Mouse (Mus musculus) liver, adult 2 months (tissue): Measurements from ENCODE around the gene Mcm9. TPM values are rescaled to one million over a fixed set of nuclear protein-coding genes. Genes with fewer than 3 reads are reported as not detected.
A peak's percentile ranks its signal among the peaks of the same experiment; 100 is the strongest.

Experiments
- DNase-seq: peaks from one replicate; pipeline ENCODE4 v3.0.0-alpha.2; 2011; ENCODE audit warnings: low read depth, low spot score; ENCODE audit errors: extremely low read depth
- H3K27ac ChIP-seq: fragments of 200-500 bp; replicated peaks from 2 replicates; pipeline ENCODE4 v1.5.1; 2012; ENCODE audit warnings: low read depth, mild to moderate bottlenecking, control low read depth, inconsistent platforms, low read length; ENCODE audit not compliant: insufficient read depth
- H3K27me3 ChIP-seq: fragments of 200-500 bp; 2 replicates; pipeline ENCODE4 v1.6.1; 2012; ENCODE audit warnings: mild to moderate bottlenecking, moderate library complexity, low read length, inconsistent platforms; ENCODE audit not compliant: control insufficient read depth, insufficient read depth
- H3K36me3 ChIP-seq: fragments of 200-500 bp; 2 replicates; pipeline ENCODE4 v1.6.1; 2012; ENCODE audit warnings: low read length, inconsistent platforms; ENCODE audit not compliant: control insufficient read depth, insufficient read depth
- H3K4me1 ChIP-seq: fragments of 200-500 bp; 2 replicates; pipeline ENCODE4 v1.6.1; 2011; ENCODE audit warnings: low read length; ENCODE audit not compliant: control insufficient read depth, insufficient read depth
- H3K4me3 ChIP-seq: fragments of 200-500 bp; 2 replicates; pipeline ENCODE4 v1.5.1; 2011; ENCODE audit warnings: low read depth, mild to moderate bottlenecking, control low read depth, low read length, moderate library complexity; ENCODE audit not compliant: insufficient read depth
- H3K79me2 ChIP-seq: fragments of 200-500 bp; 2 replicates; pipeline ENCODE4 v1.6.1; 2012; ENCODE audit warnings: inconsistent platforms, mild to moderate bottlenecking, low read length, moderate library complexity; ENCODE audit not compliant: control insufficient read depth, insufficient read depth
- H3K9ac ChIP-seq: fragments of 200-500 bp; 2 replicates; pipeline ENCODE4 v1.6.1; 2012; ENCODE audit warnings: low read depth, mild to moderate bottlenecking, control low read depth, inconsistent platforms, low read length
- CTCF ChIP-seq: fragments of 200-500 bp; IDR thresholded peaks from 2 replicates; pipeline ENCODE4 v1.5.1; 2011; ENCODE audit warnings: low read depth, low read length, control low read depth
- POLR2A ChIP-seq: fragments of 200-500 bp; IDR thresholded peaks from 2 replicates; pipeline ENCODE4 v1.6.1; 2011; ENCODE audit warnings: low read length, control low read depth; ENCODE audit not compliant: insufficient read depth; ENCODE audit errors: extremely low read depth
- WGBS: fragments of 180-500 bp; shearing (Covaris S2); methylation state at CpG from one replicate; pipeline ENCODE4 v1.1.7; 2018; 5-methylcytosine and 5-hydroxymethylcytosine counted together
- polyA plus RNA-seq: library from polyadenylated mRNA; depleted of rRNA; stranded (reverse); fragments of >200 nt; gene quantifications from 2 replicates; pipeline ENCODE4 v1.2.3, GENCODE M21; 2012
- total RNA-seq: library from RNA; depleted of rRNA; stranded (reverse); fragments of >200 nt; gene quantifications from 2 replicates; pipeline ENCODE4 v1.2.3, GENCODE M21; 2014

The Mcm9 gene
- total and polyA plus RNA-seq, 2 experiments, result 1.3 to 4.2 TPM

GRCm38 (mm10) chr10:53595744-53596676, 34.2 kb downstream of the Mcm9 start:
- Histone ChIP-seq H3K79me2 (peaks cover 5% of the 10 kb centered on the region; the same call in 1 of the 2 replicates), H3K27me3 (no peaks in the 10 kb centered on the region), H3K4me3 (peak overlapping the region; percentile 61), H3K9ac (peak overlapping the region; percentile 91), H3K27ac (peak overlapping the region; percentile 82), H3K36me3 (no peaks in the 10 kb centered on the region; the same call in 1 of the 2 replicates), H3K4me1 (peaks cover 3% of the 10 kb centered on the region)
- TF ChIP-seq CTCF (no peak), POLR2A (no peak)
- 7% methylated on average over 26 of the region's 27 CpGs for WGBS
- peak; percentile 8 for DNase-seq

DNA sequence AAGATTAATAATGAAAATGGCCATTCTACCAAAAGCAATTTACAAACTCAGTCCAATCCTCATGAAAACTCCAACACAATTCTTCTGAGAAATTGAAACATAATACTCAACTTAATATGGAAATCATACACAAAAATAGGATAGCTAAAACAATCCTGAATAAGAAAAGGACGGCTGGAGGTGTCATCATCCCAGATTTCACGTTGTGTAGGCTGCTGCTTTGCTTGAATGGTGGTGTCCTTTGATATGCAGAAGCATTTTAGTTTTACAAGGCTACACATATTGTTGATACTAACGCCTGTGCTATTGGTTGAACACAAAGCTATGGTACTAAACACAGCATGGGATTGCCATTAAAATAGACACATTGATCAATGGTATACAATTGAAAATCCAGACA, 44.5 kb downstream of the Mcm9 start:
- Histone ChIP-seq H3K27ac (no peak overlapping the region), H3K9ac (no peak overlapping the region), H3K36me3 (no peaks in the 10 kb centered on the region), H3K4me3 (no peak overlapping the region), H3K79me2 (no peaks in the 10 kb centered on the region), H3K4me1 (no peaks in the 10 kb centered on the region), H3K27me3 (no peaks in the 10 kb centered on the region)
- TF ChIP-seq CTCF, result no peak
- no peak for TF ChIP-seq POLR2A
- DNase-seq, result no peak
- 91% methylated on average over 3 of the region's 3 CpGs for WGBS

DNA sequence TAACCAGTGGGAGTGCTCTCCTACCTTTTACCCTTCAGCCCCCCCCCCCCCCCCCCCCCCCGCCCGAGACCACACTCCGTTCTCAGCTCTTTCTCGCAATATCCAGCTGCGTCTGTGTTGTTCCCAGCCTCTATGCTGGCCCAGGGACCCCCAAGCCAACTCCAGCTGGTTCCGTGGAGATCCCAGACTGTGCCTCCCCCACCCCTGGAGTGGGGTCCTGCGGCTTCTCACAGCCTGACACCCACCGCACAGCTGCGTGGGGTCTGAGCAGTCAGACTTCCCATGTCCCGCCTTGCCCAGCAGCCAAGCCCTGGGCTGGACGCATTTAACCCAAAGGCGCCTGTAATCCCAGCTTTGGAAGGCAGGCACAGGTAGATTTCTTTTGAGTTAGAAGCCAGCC, 49.2 kb downstream of the Mcm9 start:
- Histone ChIP-seq H3K27ac (no peak overlapping the region), H3K4me1 (no peaks in the 10 kb centered on the region), H3K9ac (no peak overlapping the region), H3K4me3 (no peak overlapping the region), H3K27me3 (no peaks in the 10 kb centered on the region), H3K79me2 (no peaks in the 10 kb centered on the region), H3K36me3 (no peaks in the 10 kb centered on the region)
- TF ChIP-seq CTCF (no peak), POLR2A (no peak)
- WGBS, result 54% methylated on average over 11 of the region's 12 CpGs
- DNase-seq, result no peak

- H3K79me2 ChIP-seq, result no peaks in the 10 kb centered on the region
- H3K36me3 ChIP-seq, result no peaks in the 10 kb centered on the region
- no peak overlapping the region; the same call in 1 of the 2 replicates for H3K9ac ChIP-seq
- no peaks in the 10 kb centered on the region for H3K4me1 ChIP-seq
- H3K27me3 ChIP-seq, result no peaks in the 10 kb centered on the region
- peak overlapping the region; percentile 36; the same call in 1 of the 2 replicates for H3K4me3 ChIP-seq
- no peak for DNase-seq
- no peak overlapping the region for H3K27ac ChIP-seq
- TF ChIP-seq CTCF (no peak), POLR2A (no peak)
- 32% methylated on average over 14 of the region's 14 CpGs for WGBS
These were observed 49.6 kb downstream of the Mcm9 start for GRCm38 (mm10) chr10:53580621-53581081.

GRCm38 (mm10) chr10:53580137-53580536, 50.1 kb downstream of the Mcm9 start:
- no peaks in the 10 kb centered on the region for H3K27me3 ChIP-seq
- no peak overlapping the region for H3K27ac ChIP-seq
- no peaks in the 10 kb centered on the region for H3K79me2 ChIP-seq
- H3K9ac ChIP-seq, result no peak overlapping the region
- no peaks in the 10 kb centered on the region for H3K36me3 ChIP-seq
- no peak for DNase-seq
- no peak for TF ChIP-seq CTCF
- TF ChIP-seq POLR2A, result no peak
- no peaks in the 10 kb centered on the region for H3K4me1 ChIP-seq
- 49% methylated on average over 7 of the region's 7 CpGs for WGBS
- H3K4me3 ChIP-seq, result no peak overlapping the region

DNA sequence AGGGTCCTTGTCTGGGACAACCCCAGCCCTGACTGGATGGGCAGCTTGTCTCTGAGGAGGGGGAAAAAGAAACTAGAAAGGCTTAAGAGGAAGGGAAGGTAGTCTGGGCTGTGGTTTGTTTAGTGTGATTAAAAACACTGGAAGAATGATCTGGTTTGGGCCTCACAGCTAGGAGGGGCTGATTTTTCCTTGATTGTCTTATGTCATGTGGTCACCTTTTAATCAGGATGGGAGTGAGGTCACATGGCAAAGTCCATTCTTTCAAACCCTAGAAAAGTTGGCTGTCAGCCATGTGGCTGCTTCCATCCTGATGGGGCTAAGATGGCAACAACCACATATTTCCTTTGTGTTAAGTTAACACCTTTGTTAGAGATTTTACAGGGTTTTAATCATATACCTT, 61.7 kb downstream of the Mcm9 start:
- Histone ChIP-seq H3K27ac (no peak overlapping the region), H3K4me3 (no peak overlapping the region)
- DNase-seq, result peak; percentile 12

More for the DNA sequence above, 61.7 kb downstream of the Mcm9 start:
- TF ChIP-seq CTCF, result no peak
- no peak for TF ChIP-seq POLR2A
- H3K27me3 ChIP-seq, result no peaks in the 10 kb centered on the region
- no peaks in the 10 kb centered on the region for H3K36me3 ChIP-seq
- no peak overlapping the region for H3K9ac ChIP-seq
- no peaks in the 10 kb centered on the region for H3K79me2 ChIP-seq
- no peaks in the 10 kb centered on the region for H3K4me1 ChIP-seq
